Mouse (Mus musculus): ENCODE measurements around the gene Rd3. TPM values are rescaled to one million over a fixed set of nuclear protein-coding genes. Genes with fewer than 3 reads are reported as not detected.

Gene Rd3
- total RNA-seq (2021) = under 1 TPM in 1 of 2 experiments, not detected in 1; 0.08 TPM
- long read RNA-seq, experiment 1 = 0 reads
- long read RNA-seq, experiment 2 = 0 reads

DNA sequence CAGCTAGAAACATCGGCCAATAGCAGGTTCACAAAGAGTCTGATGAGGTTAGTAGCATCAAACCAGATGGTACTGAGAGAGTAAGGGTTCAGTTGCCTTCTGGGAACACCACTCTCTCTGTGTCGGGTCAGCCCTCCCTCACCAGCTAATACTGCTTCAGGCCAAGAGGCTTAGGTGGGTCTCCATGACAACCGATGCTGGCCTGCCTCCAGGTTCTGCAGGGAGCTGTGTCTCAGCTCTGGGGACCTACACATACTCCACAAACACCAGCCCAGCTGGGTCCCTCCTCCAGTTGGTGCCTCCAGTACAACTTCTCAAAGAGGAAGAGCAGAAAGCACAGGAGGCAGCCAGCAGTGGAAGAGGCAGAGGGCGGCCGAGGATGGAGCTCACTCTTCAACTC, at the start of gene Rd3:
Rd3 (plus strand) TSS at position 184 of the 400 bp plus-strand sequence.
- intact Hi-C loops (cut with DNase I) = loop anchor here (5.0 kb wide), 1 partner anchor 140 kb away; no protein-coding TSS in a partner anchor
- DNase-seq = no peak

DNA sequence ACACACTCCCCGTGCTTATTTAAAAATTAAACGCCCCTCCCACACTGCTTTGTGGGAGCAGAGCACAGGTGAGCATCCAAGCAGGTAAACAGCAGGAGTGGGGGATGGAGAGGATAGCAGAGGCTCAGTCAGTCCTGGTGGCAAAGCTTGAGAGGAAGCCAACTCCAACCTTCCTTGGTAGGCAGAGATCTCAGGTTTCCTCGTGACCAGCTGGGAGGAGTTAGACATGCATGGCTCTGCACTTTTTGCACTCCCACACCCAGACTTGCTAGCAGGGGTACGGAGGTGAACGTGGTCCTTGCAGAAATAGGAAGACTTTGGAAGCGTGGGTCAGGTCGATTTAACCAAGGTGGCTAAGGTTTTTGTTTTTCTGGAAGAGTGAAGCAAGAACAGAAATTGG, 48.8 kb upstream of the Rd3 start:
- no peak for DNase-seq
- intact Hi-C loops (cut with DNase I) = no loop called here

- DNase-seq = no peak
These were observed 48.1 kb upstream of the Rd3 start for GRCm38 (mm10) chr1:191929065-191929464.

GRCm38 (mm10) chr1:191929897-191930524, 47.2 kb upstream of the Rd3 start:
- DNase-seq = no peak
- intact Hi-C loops (cut with DNase I) = no loop called here

More at GRCm38 (mm10) chr1:191929065-191929464, 48.1 kb upstream of the Rd3 start:
- intact Hi-C loops (cut with DNase I) = no loop called here

- DNase-seq = no peak
- intact Hi-C loops (cut with DNase I) = no loop called here
These were observed 46.6 kb upstream of the Rd3 start for GRCm38 (mm10) chr1:191930525-191931105.

- intact Hi-C loops (cut with DNase I) = no loop called here
- no peak for DNase-seq
These were observed 44.7 kb upstream of the Rd3 start for GRCm38 (mm10) chr1:191932286-191932985.

DNA sequence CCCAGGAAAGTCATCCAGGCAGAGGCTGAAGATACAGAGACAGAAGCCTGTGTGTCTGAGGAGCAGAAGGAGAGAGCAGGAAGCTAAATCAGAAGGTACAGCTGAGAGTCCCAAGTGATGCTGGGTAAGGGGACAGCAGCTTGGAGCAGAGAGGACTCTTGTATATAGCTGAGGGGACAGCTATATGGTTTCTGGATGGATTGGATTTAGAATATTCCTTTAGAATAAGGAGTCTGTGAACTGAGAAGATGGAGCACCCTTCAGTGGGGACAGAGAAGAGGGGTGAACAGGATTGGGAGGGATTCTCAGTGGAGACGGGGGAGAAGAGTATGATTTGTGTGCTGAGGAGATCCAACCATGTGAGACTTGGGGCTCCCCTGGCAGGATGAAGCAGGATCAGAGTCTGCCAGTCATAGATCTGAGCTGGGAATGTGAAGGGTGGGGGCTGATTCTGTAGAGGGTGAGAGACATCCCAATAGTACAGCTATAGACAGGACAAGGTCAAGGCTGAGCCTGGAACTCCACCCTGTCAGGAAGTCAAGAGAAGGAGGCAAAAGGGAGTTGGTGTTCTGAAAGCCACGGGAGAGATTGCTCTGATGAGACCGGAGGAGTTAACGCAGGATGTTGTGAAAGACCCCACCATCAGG, 44.1 kb upstream of the Rd3 start:
- intact Hi-C loops (cut with DNase I) = no loop called here
- no peak for DNase-seq

GRCm38 (mm10) chr1:191943638-191944037, 33.5 kb upstream of the Rd3 start:
- no peak for DNase-seq
- intact Hi-C loops (cut with DNase I) = no loop called here

DNA sequence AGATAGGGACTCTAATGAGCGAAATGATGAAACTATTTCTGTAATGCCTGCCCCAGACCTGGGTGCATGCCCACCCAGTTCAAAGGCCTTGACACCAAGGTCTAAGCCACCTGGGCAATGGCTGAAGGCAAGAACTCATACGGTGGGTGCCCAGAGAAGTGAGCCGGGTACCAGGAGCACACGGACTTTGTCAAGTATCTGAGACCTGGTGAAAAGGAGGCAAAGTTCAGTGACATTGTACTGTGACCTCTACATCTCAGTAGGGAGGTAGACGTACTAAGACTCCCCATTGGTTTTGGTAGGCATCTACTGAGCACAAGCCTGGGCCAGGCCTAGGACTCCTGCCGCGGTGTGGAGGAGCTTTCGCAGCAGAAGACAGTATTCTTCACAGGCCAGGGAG, 31.8 kb upstream of the Rd3 start:
- intact Hi-C loops (cut with DNase I) = no loop called here

GRCm38 (mm10) chr1:191945756-191946155, 31.4 kb upstream of the Rd3 start:
- intact Hi-C loops (cut with DNase I) = no loop called here
- DNase-seq = no peak

More for the DNA sequence above, 31.8 kb upstream of the Rd3 start:
- no peak for DNase-seq

GRCm38 (mm10) chr1:191946261-191946660, 30.9 kb upstream of the Rd3 start:
- peak in 1 of 2 experiments; percentile 39 for DNase-seq

DNA sequence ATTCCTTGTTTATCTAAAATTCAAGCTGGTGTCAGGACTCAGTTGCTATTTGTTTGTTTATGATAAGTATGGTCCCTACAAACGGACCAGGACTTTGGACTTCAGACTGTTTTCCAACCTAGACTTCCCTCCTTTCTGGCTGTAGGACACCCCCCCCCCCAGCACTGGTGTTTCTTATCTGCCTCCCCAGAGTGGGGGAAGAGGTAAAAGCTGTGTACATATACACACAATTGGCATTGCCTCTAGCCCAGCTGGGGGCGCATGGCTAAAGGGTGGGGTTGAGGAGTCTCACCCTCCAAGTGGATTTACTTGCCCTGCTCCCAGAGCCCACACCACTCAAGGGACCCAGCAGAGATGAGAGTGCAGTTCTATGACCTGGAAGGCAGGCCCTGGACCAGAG, 30.3 kb upstream of the Rd3 start:
- DNase-seq = no peak
- intact Hi-C loops (cut with DNase I) = no loop called here

More at GRCm38 (mm10) chr1:191946261-191946660, 30.9 kb upstream of the Rd3 start:
- intact Hi-C loops (cut with DNase I) = no loop called here

- no peak for DNase-seq
- intact Hi-C loops (cut with DNase I) = no loop called here
These were observed 29.4 kb upstream of the Rd3 start for GRCm38 (mm10) chr1:191947796-191948195.

DNA sequence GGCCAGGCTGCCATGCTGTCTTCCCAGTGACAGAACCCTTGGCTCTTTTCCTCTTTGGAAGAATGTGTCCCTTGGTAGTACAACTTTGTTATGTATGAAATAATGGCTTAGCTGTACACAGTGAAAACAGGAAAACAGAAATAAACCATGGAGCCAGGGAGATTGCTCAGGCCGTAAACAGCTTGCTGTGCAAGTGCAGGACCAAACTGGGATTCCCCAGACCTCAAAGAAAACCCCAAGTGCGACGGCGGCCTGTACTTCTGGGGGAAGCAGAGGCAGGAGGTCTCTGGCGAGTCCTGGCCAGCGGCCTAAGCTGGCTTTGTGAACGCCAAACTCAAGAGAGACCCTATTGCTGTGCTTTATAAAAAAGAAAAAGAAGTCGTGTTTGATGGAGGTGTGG, 28.6 kb upstream of the Rd3 start:
- intact Hi-C loops (cut with DNase I) = no loop called here
- no peak for DNase-seq

DNA sequence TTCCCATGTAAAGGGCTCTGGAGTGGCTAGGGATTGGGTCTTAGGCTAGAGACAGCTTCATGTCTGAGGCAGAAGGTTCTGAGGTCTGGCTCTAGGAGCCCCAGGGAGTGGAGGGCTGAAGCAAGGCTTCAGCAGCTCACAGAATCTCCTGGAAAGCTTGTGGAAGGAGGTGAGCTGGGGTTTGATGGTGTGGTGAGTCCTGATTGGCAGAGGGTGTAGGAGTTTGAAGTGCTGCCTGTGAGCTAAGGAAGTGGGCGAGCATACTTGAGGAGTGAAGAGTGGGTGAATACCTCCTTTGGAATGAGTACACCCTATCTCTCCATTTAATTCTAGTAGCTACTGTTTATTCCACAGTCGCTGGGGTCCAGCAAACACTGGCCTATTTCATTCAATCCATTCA, 26.6 kb upstream of the Rd3 start:
- intact Hi-C loops (cut with DNase I) = no loop called here
- no peak for DNase-seq

DNA sequence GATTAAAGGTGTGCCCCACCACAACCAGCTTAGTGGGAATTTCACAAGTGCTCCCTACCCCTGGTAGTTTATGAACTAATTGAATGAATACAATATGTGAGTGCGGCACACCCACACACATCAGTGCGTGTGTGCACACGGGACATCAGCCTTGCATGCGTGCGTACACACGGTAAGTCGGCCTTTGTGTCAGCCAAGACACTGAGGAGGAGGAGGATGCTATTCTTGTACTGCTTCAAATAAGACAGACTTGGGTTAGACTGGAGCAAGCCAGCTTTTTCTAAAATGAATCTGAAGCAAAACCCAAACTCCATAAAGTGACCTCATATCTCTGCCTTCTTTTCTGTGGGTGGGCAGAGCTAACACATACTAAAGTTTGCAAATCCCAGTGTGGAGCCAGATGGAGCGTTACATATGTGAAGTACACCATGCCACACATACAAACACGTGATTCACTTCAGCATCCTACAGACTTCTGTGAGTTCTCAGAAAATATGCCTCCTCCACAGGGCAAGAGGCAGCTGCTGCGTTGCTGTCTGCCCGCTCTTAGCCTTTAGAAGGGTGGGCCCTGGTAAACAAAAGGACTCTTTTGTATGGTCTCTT, 24.3 kb upstream of the Rd3 start:
- intact Hi-C loops (cut with DNase I) = no loop called here
- no peak for DNase-seq

DNA sequence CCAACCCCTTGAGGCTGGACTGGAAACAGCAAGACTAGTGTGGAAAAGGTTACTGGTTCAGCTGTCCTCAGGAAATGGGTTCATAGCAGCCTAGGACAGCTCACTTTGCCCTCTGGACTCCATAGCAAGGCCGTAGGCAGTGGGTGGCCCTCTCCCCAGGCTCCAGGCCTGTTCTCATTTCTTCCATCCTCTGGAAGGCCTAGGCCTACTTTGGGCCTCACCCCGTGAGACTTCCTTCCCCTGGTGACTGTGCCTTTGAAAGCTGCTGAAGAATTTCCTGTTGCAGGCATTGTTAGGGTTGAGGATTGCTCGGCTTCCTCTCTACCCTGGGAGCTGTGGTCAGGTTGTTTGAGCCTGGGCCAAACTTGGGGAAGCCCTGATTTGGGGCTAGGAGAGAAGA, 22.1 kb upstream of the Rd3 start:
- DNase-seq = peak; percentile 16 to 24
- intact Hi-C loops (cut with DNase I) = no loop called here

DNA sequence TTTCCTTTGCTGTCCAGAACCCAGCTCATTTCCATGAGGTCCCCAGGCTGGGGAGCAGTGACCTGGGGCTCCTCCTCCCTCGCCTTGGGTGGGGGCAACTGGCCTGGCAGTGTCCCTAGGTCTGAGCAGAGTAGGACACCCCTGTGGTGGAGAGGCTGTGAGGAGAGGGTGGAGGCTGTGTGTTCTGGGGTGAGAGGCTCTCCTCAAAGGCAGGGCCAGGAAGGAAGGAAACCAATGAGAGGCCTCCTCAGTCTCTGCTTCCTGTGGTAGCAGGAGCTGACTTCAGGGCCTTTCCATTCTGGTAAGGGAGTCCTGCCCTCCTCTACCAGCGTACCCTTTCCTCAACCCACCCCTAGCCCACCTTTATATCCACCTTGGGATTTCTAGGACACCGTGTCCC, 20.9 kb upstream of the Rd3 start:
- DNase-seq = no peak
- intact Hi-C loops (cut with DNase I) = no loop called here

- DNase-seq = no peak
- intact Hi-C loops (cut with DNase I) = no loop called here
These were observed 20.3 kb upstream of the Rd3 start for GRCm38 (mm10) chr1:191956871-191957270.

DNA sequence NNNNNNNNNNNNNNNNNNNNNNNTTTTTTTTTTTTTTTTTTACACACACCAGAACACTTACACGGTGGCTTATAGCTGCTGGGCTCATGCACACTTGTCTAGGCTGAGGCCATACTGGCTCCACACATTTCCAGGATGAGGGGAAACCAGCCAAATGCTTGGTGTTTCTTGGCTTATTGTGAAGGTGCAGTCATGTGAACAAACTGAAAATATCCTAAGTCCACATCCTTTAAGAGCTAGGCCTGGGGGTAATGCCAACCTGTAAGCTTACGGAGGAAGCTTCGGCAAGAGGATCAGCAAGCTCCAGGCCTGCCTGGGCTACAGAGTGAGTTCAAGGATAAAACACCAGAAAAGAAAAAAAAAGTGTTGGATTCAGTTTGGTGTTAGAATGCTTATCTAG, 19.8 kb upstream of the Rd3 start:
- no peak for DNase-seq
- intact Hi-C loops (cut with DNase I) = no loop called here

GRCm38 (mm10) chr1:191960946-191961345, 16.2 kb upstream of the Rd3 start:
- DNase-seq = no peak
- intact Hi-C loops (cut with DNase I) = loop anchor here (5.0 kb wide), 1 partner anchor 54 kb away; the partner anchor contains the start of gene Slc30a1

All from gastrocnemius, postnatal 36 days (tissue).